Mouse (Mus musculus) liver, adult 2 months (tissue): ENCODE data around the gene Sdf4.

Experiments used
- CTCF ChIP-seq: fragments of 200-500 bp; IDR thresholded peaks from 2 replicates; pipeline ENCODE4 v1.5.1; 2011; ENCODE audit warnings: low read depth, low read length, control low read depth
- POLR2A ChIP-seq: fragments of 200-500 bp; IDR thresholded peaks from 2 replicates; pipeline ENCODE4 v1.6.1; 2011; ENCODE audit warnings: low read length, control low read depth; ENCODE audit not compliant: insufficient read depth; ENCODE audit errors: extremely low read depth

DNA sequence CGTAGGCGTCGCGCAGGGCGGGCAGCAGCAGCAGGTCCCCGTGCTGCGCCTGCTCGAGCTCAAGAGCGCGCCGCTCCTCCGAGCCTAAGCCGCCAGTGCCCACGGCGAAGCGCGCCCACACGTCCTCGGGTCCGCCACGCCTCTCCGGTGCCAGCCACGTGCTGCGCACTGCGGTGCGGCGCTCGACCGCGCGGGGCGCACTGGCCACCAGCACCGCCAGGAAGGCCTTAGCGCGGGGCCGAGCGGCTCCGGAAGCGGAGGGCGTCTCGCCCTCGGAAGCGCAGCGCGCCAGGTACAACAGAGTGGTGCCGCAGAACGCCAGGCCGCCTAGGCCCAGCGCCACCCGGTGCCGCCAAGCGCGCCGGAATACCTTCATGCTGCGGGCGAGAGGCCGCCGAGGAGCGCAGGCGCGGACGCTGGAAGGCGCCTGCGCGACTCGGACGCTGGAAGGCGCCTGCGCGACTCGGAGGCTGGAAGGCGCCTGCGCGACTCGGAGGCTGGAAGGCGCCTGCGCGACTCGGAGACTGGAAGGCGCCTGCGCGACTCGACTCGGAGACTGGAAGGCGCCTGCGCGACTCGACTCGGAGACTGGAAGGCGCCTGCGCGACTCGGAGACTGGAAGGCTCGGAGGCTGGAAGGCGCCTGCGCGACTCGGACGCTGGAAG is at the start of gene Sdf4, which contains the start of gene B3galt6:
- peak; percentile 40; the same call in 1 of the 2 replicates for TF ChIP-seq POLR2A
- peak; percentile 81 for TF ChIP-seq CTCF
